Mouse (Mus musculus): ENCODE results near the gene Unc5b. TPM values are rescaled to one million over a fixed set of nuclear protein-coding genes. Genes with fewer than 3 reads are reported as not detected.
"Not testable (repeated sequence)": the region's sequence is repeated elsewhere in the genome, so short reads cannot be mapped to it uniquely, and the experiment has no call there.

Gene Unc5b
- total RNA-seq, 2 experiments from 2014 or later = not detected

GRCm38 (mm10) chr10:60756992-60757391 lies 74.4 kb downstream of the Unc5b start:
- ATAC-seq (replicated peaks; ENCODE audit: poor library complexity) = peak; percentile 36

- ATAC-seq (replicated peaks; ENCODE audit: poor library complexity) = no peak
These were observed 75.2 kb downstream of the Unc5b start for GRCm38 (mm10) chr10:60756146-60756545.

- no peak for ATAC-seq (replicated peaks; ENCODE audit: poor library complexity)
These were observed 77.4 kb downstream of the Unc5b start for GRCm38 (mm10) chr10:60753941-60754340.

GRCm38 (mm10) chr10:60753261-60753660 lies 78.1 kb downstream of the Unc5b start:
- no peak for ATAC-seq (replicated peaks; ENCODE audit: poor library complexity)

- ATAC-seq (replicated peaks; ENCODE audit: poor library complexity) = peak; percentile 95
These were observed 79.1 kb downstream of the Unc5b start, which contains the start of gene Slc29a3 for GRCm38 (mm10) chr10:60752040-60753020. Gene Slc29a3 (minus strand): TSS chr10:60752794.

- ATAC-seq (replicated peaks; ENCODE audit: poor library complexity) = no peak
These were observed 83.6 kb downstream of the Unc5b start for GRCm38 (mm10) chr10:60747667-60748212.

- no peak for ATAC-seq (replicated peaks; ENCODE audit: poor library complexity)
These were observed 84.9 kb downstream of the Unc5b start for GRCm38 (mm10) chr10:60746512-60746911.

- peak; percentile 68 for ATAC-seq (replicated peaks; ENCODE audit: poor library complexity)
These were observed 86.7 kb downstream of the Unc5b start for GRCm38 (mm10) chr10:60744543-60745290.

- ATAC-seq (replicated peaks; ENCODE audit: poor library complexity) = no peak
These were observed 87.7 kb downstream of the Unc5b start for GRCm38 (mm10) chr10:60743681-60744080.

- ATAC-seq (replicated peaks; ENCODE audit: poor library complexity) = no peak
These were observed 88.4 kb downstream of the Unc5b start for GRCm38 (mm10) chr10:60742942-60743341.

- not testable (repeated sequence) for ATAC-seq (replicated peaks; ENCODE audit: poor library complexity)
These were observed 89.1 kb downstream of the Unc5b start for GRCm38 (mm10) chr10:60742296-60742695.

GRCm38 (mm10) chr10:60741435-60741834 lies 89.9 kb downstream of the Unc5b start:
- ATAC-seq (replicated peaks; ENCODE audit: poor library complexity) = peak; percentile 20; the same call in 1 of the 2 replicates

- peak; percentile 69 for ATAC-seq (replicated peaks; ENCODE audit: poor library complexity)
These were observed 91.6 kb downstream of the Unc5b start for GRCm38 (mm10) chr10:60739619-60740363.

GRCm38 (mm10) chr10:60737886-60738640 lies 93.3 kb downstream of the Unc5b start:
- peak; percentile 63 for ATAC-seq (replicated peaks; ENCODE audit: poor library complexity)

GRCm38 (mm10) chr10:60737169-60737728 lies 94.1 kb downstream of the Unc5b start:
- no peak for ATAC-seq (replicated peaks; ENCODE audit: poor library complexity)

GRCm38 (mm10) chr10:60735737-60736136 lies 95.6 kb downstream of the Unc5b start:
- ATAC-seq (replicated peaks; ENCODE audit: poor library complexity) = no peak

GRCm38 (mm10) chr10:60733471-60733870 lies 97.9 kb downstream of the Unc5b start:
- ATAC-seq (replicated peaks; ENCODE audit: poor library complexity) = no peak

GRCm38 (mm10) chr10:60732397-60732861 lies 99.0 kb downstream of the Unc5b start:
- ATAC-seq (replicated peaks; ENCODE audit: poor library complexity) = no peak

GRCm38 (mm10) chr10:60731742-60732141 lies 99.6 kb downstream of the Unc5b start:
- no peak for ATAC-seq (replicated peaks; ENCODE audit: poor library complexity)
